ENCODE assay signal across 21 mouse cellular contexts in the genomic region with DNA sequence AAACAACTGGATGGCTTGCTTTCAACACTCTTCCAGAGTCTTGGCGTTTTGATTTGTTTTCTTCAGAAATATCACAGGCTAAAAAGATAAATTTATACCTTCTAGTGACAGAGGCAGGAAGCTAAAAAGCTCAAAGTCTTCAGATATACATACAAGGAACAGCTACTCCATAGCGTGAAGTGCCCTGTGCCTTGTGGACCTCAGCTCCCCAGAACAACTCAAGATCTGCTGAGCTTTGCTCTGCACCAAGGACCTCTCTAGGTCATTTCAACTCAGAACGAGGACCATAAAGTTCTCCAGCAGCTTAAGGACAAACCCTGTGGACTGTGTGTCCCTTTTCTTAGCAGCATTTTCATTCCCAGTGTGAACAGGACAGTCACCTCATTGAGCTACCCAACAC. TPM values are rescaled to one million over a fixed set of nuclear protein-coding genes. Genes with fewer than 3 reads are reported as not detected.
DNase-seq lines count a peak whose midpoint lies in the region; ATAC-seq and TF ChIP-seq lines count a peak whose summit lies in the region.
"Had no signal": no experiment of that assay in that cellular context is flagged by ENCODE, and none has a peak within 500 bp of the region (broad histone marks: within the 10 kb centered on the region; RNA-seq: fewer than 3 reads in every experiment).

No protein-coding gene starts in this region.

- no peaks in the 10 kb centered on the region for H3K27me3 ChIP-seq in intestine, postnatal 0 days (replicated peaks; ENCODE audit: control insufficient read depth, insufficient read depth, low read length)
- no peaks in the 10 kb centered on the region for H3K27me3 ChIP-seq in intestine, embryonic 16.5 days (replicated peaks; ENCODE audit: control insufficient read depth, insufficient read depth, low read length)
- H3K27me3 ChIP-seq in kidney, embryonic 16.5 days (ENCODE audit: insufficient read depth, low read length), result no peaks in the 10 kb centered on the region
- H3K27me3 ChIP-seq in CH12.LX (replicated peaks), result no peaks in the 10 kb centered on the region
- H3K27me3 ChIP-seq: hindbrain, embryonic 12.5 days had no signal

- peak; percentile 64; the same call in 1 of the 2 replicates for ATAC-seq in intestine, postnatal 0 days
- no peak for ATAC-seq in intestine, embryonic 16.5 days
- no peak for ATAC-seq in kidney, embryonic 16.5 days (ENCODE audit: low FRiP score, low TSS enrichment)
- ATAC-seq: forebrain, embryonic 14.5 days; hindbrain, embryonic 16.5 days had no signal

- no peaks in the 10 kb centered on the region for H3K9me3 ChIP-seq in intestine, postnatal 0 days (ENCODE audit: control insufficient read depth)
- H3K9me3 ChIP-seq in intestine, embryonic 16.5 days (ENCODE audit: control insufficient read depth, low read length), result no peaks in the 10 kb centered on the region
- no peaks in the 10 kb centered on the region for H3K9me3 ChIP-seq in kidney, embryonic 16.5 days (ENCODE audit: low read length)
- H3K9me3 ChIP-seq in CH12.LX (replicated peaks; ENCODE audit: low read length), result no peaks in the 10 kb centered on the region
- H3K9me3 ChIP-seq: embryonic facial prominence, embryonic 10.5 days; forebrain, embryonic 10.5 days; G1E; hindbrain, embryonic 12.5 days had no signal

- H3K79me2 ChIP-seq in CH12.LX (replicated peaks; ENCODE audit: control insufficient read depth, extremely low read depth, insufficient read depth, poor library complexity, severe bottlenecking), result no peaks in the 10 kb centered on the region

- DNase-seq in kidney, postnatal 14 days, result no peak
- no peak for DNase-seq in CH12.LX (ENCODE audit: extremely low read depth)
- DNase-seq: adrenal gland, adult 8-10 months; adrenal gland, postnatal 36 days; cerebellum, adult 2 months; cerebellum, postnatal 10 days; gastrocnemius, adult 2 months; gastrocnemius, postnatal 25 days; heart, postnatal 36 days had no signal

- dilution Hi-C loops in CH12.LX (cut with MboI; ENCODE audit: extremely low pct_ligation_motif_present, extremely low pct_unique_long_range_greater_than_20kb, low sequenced_read_pairs), result no loop called here

- WGBS in intestine, postnatal 0 days, result 66% methylated on average over 3 of the region's 3 CpGs
- 84% methylated on average over 3 of the region's 3 CpGs for WGBS in intestine, embryonic 16.5 days
- WGBS in kidney, embryonic 16.5 days, result 72% methylated on average over 3 of the region's 3 CpGs

- H3K4me1 ChIP-seq in intestine, postnatal 0 days (replicated peaks; ENCODE audit: control insufficient read depth, insufficient read depth, low read length), result no peaks in the 10 kb centered on the region
- no peaks in the 10 kb centered on the region for H3K4me1 ChIP-seq in intestine, embryonic 16.5 days (ENCODE audit: control insufficient read depth, insufficient read depth, low read length)
- peaks cover 28% of the 10 kb centered on the region for H3K4me1 ChIP-seq in kidney, embryonic 16.5 days (ENCODE audit: insufficient read depth, low read length)
- H3K4me1 ChIP-seq in CH12.LX (ENCODE audit: control insufficient read depth in 1 of 2, insufficient read depth in 2 of 2), result peaks cover 2 to 3% of the 10 kb centered on the region in 2 experiments; a peak in 3 of 4 replicates
- peaks cover 5% of the 10 kb centered on the region for H3K4me1 ChIP-seq in embryonic fibroblast, embryonic 13.5 days (ENCODE audit: control insufficient read depth, insufficient read depth, low read length)
- H3K4me1 ChIP-seq: forebrain, embryonic 10.5 days; hindbrain, embryonic 12.5 days had no signal

- no peak for TF ChIP-seq CTCF in intestine, postnatal 0 days (IDR thresholded peaks at IDR 0.05; ENCODE audit: low read depth)
- TF ChIP-seq CTCF in CH12.LX (conservative IDR thresholded peaks at IDR 0.05 in 1 of 2, IDR thresholded peaks at IDR 0.05 in 1 of 2; ENCODE audit: low read depth in 2 of 2, low read length in 2 of 2), result no peak
- TF ChIP-seq CTCF in embryonic fibroblast, embryonic 13.5 days (IDR thresholded peaks at IDR 0.05; ENCODE audit: borderline replicate concordance, insufficient read depth, low read length), result no peak

- no peak for TF ChIP-seq RAD21 in CH12.LX (IDR thresholded peaks at IDR 0.05; ENCODE audit: low read depth, low read length)

- TF ChIP-seq EP300 in CH12.LX (IDR thresholded peaks at IDR 0.05; ENCODE audit: low read length), result no peak

- no peak overlapping the region for H3K9ac ChIP-seq in intestine, postnatal 0 days (ENCODE audit: low read depth, low read length)
- H3K9ac ChIP-seq in intestine, embryonic 16.5 days (ENCODE audit: low read depth, low read length), result no peak overlapping the region
- no peak overlapping the region for H3K9ac ChIP-seq in kidney, embryonic 16.5 days (replicated peaks; ENCODE audit: low read length)
- H3K9ac ChIP-seq in CH12.LX (ENCODE audit: insufficient read depth, low read depth), result no peak overlapping the region
- H3K9ac ChIP-seq: hindbrain, embryonic 12.5 days had no signal

- in situ Hi-C loops in CH12.LX (cut with MboI; ENCODE audit: low pct_ligation_motif_present, low pct_unique_long_range_greater_than_20kb, low sequenced_read_pairs), result no loop called here

- H3K4me2 ChIP-seq in intestine, postnatal 0 days (replicated peaks; ENCODE audit: low read depth), result no peak overlapping the region
- H3K4me2 ChIP-seq in intestine, embryonic 16.5 days (ENCODE audit: low read depth, low read length), result no peak overlapping the region
- no peak overlapping the region for H3K4me2 ChIP-seq in kidney, embryonic 16.5 days (replicated peaks; ENCODE audit: low read depth, low read length)
- H3K4me2 ChIP-seq in CH12.LX (ENCODE audit: insufficient read depth, low read depth, poor library complexity, severe bottlenecking), result no peak overlapping the region
- H3K4me2 ChIP-seq: hindbrain, embryonic 12.5 days had no signal

- no peak overlapping the region for H3K4me3 ChIP-seq in intestine, postnatal 0 days (ENCODE audit: low read depth, low read length)
- no peak overlapping the region for H3K4me3 ChIP-seq in intestine, embryonic 16.5 days (ENCODE audit: low read length)
- no peak overlapping the region for H3K4me3 ChIP-seq in kidney, embryonic 16.5 days (ENCODE audit: low read length)
- H3K4me3 ChIP-seq in CH12.LX (replicated peaks in 1 of 3; ENCODE audit: low read depth in 2 of 3, low read length in 2 of 3, poor library complexity in 1 of 3), result no peak overlapping the region
- no peak overlapping the region for H3K4me3 ChIP-seq in embryonic fibroblast, embryonic 13.5 days (ENCODE audit: insufficient read depth, low read length)
- H3K4me3 ChIP-seq: embryonic facial prominence, embryonic 10.5 days; erythroblast, embryonic 14.5 days; forebrain, embryonic 10.5 days; gastrocnemius, adult 2 months; hindbrain, embryonic 12.5 days had no signal

- TF ChIP-seq POLR2A in CH12.LX (IDR thresholded peaks at IDR 0.05; ENCODE audit: low read depth, low read length), result no peak
- no peak for TF ChIP-seq POLR2A in embryonic fibroblast, embryonic 13.5 days (IDR thresholded peaks at IDR 0.05; ENCODE audit: low read depth, low read length)

- H3K27ac ChIP-seq in intestine, postnatal 0 days (ENCODE audit: low read depth, low read length), result no peak overlapping the region
- H3K27ac ChIP-seq in intestine, embryonic 16.5 days (ENCODE audit: low read length), result no peak overlapping the region
- peak overlapping the region; percentile 68 for H3K27ac ChIP-seq in kidney, embryonic 16.5 days (ENCODE audit: low read length)
- H3K27ac ChIP-seq in CH12.LX (ENCODE audit: insufficient read depth, low read depth), result no peak overlapping the region
- peak overlapping the region; percentile 70 for H3K27ac ChIP-seq in embryonic fibroblast, embryonic 13.5 days (ENCODE audit: insufficient read depth, low read length)
- H3K27ac ChIP-seq: embryonic facial prominence, embryonic 10.5 days; forebrain, embryonic 10.5 days; gastrocnemius, adult 2 months; hindbrain, embryonic 12.5 days had no signal

- peaks cover 5% of the 10 kb centered on the region; the same call in 1 of the 2 replicates for H3K36me3 ChIP-seq in intestine, postnatal 0 days (ENCODE audit: control insufficient read depth, insufficient read depth)
- 0 out of 2 replicates have a peak, but pooled peaks cover 4% of the 10 kb centered on the region for H3K36me3 ChIP-seq in intestine, embryonic 16.5 days (ENCODE audit: control insufficient read depth, insufficient read depth, low read length)
- peaks cover 45% of the 10 kb centered on the region for H3K36me3 ChIP-seq in kidney, embryonic 16.5 days (ENCODE audit: insufficient read depth, low read length)
- no peaks in the 10 kb centered on the region for H3K36me3 ChIP-seq in CH12.LX (replicated peaks in 1 of 2; ENCODE audit: control insufficient read depth in 1 of 2, insufficient read depth in 1 of 2, low read length in 1 of 2)
- H3K36me3 ChIP-seq: G1E had no signal

TF ChIP-seq in CH12.LX, 34 proteins besides CTCF, POLR2A, EP300 and RAD21:
- TF ChIP-seq SIN3A (IDR thresholded peaks at IDR 0.05; ENCODE audit: low read length) (0 out of 2 replicates have a peak, but pooled peaks have one; percentile 22), CHD2 (IDR thresholded peaks at IDR 0.05; ENCODE audit: low read length) (no peak), HCFC1 (IDR thresholded peaks at IDR 0.05; ENCODE audit: low read depth, low read length) (no peak), CHD1 (IDR thresholded peaks at IDR 0.05; ENCODE audit: low read depth, low read length) (no peak)

RNA-seq across cellular contexts. Expression of gene Abhd10, which starts 22.3 kb away (rescaled TPM):
- 22.4 and 24.6 TPM in 2 replicates for polyA plus RNA-seq in intestine, postnatal 0 days (2015; fragmentation: Nextera tagmentation; extraction: Ambion mirVana)
- polyA plus RNA-seq in intestine, embryonic 16.5 days (2015; fragmentation: Nextera tagmentation; extraction: Ambion mirVana), result 29.3 and 35.2 TPM in 2 replicates
- polyA plus RNA-seq in kidney, embryonic 16.5 days (2015; fragmentation: Nextera tagmentation; extraction: Ambion mirVana), result 36.4 and 36.7 TPM in 2 replicates
- total RNA-seq in CH12.LX (2012; rRNA removed) (13.8 and 14.1 TPM in 2 replicates), CH12.LX (2014; rRNA removed) (19.3 and 20.1 TPM in 2 replicates)
- 18.2 and 20.5 TPM in 2 replicates for polyA plus RNA-seq in CH12.LX (2012; ENCODE audit: insufficient read length, low read depth)
- 19.2 and 25.2 TPM in 2 replicates for polyA plus RNA-seq in embryonic fibroblast, embryonic 13.5 days (2011; ENCODE audit: insufficient read length, low read depth, missing spikeins)

RNA-seq across cellular contexts. Expression of gene Tagln3, which starts 40.7 kb away (rescaled TPM):
- polyA plus RNA-seq in intestine, postnatal 0 days (2015; fragmentation: Nextera tagmentation; extraction: Ambion mirVana), result 10.7 and 13.7 TPM in 2 replicates
- 21.0 and 24.7 TPM in 2 replicates for polyA plus RNA-seq in intestine, embryonic 16.5 days (2015; fragmentation: Nextera tagmentation; extraction: Ambion mirVana)
- 6.8 and 9.3 TPM in 2 replicates for polyA plus RNA-seq in kidney, embryonic 16.5 days (2015; fragmentation: Nextera tagmentation; extraction: Ambion mirVana)
- total RNA-seq in CH12.LX (2012; rRNA removed), result 0.17 and 0.21 TPM in 2 replicates
- 0.19 TPM in 1 of 2 replicates, not detected in the other for total RNA-seq in CH12.LX (2014; rRNA removed)
- polyA plus RNA-seq in CH12.LX (2012; ENCODE audit: insufficient read length, low read depth), result 0.69 and 0.79 TPM in 2 replicates
- 1.7 TPM in 2 replicates for polyA plus RNA-seq in embryonic fibroblast, embryonic 13.5 days (2011; ENCODE audit: insufficient read length, low read depth, missing spikeins)
- total RNA-seq: G1E; granulocyte monocyte progenitor cell, adult 5-6 weeks had no signal
- polyA plus RNA-seq: G1E had no signal

Comparison
In these comparisons a context has a peak if more than half of its experiments do, and no peak if none do; other contexts are left out.
1. H3K27ac ChIP-seq: peak in kidney, embryonic 16.5 days (single experiment) and embryonic fibroblast, embryonic 13.5 days (single experiment); none in intestine, postnatal 0 days (single experiment), intestine, embryonic 16.5 days (single experiment) and CH12.LX (single experiment).